Mouse (Mus musculus): ENCODE data around the gene Celf3. TPM values are rescaled to one million over a fixed set of nuclear protein-coding genes. Genes with fewer than 3 reads are reported as not detected.
A peak's percentile ranks its signal among the peaks of the same experiment; 100 is the strongest.

Celf3 gene
- polyA plus RNA-seq (2015; fragmentation: Nextera tagmentation; extraction: Ambion mirVana): 295 and 358 TPM in 2 replicates

DNA sequence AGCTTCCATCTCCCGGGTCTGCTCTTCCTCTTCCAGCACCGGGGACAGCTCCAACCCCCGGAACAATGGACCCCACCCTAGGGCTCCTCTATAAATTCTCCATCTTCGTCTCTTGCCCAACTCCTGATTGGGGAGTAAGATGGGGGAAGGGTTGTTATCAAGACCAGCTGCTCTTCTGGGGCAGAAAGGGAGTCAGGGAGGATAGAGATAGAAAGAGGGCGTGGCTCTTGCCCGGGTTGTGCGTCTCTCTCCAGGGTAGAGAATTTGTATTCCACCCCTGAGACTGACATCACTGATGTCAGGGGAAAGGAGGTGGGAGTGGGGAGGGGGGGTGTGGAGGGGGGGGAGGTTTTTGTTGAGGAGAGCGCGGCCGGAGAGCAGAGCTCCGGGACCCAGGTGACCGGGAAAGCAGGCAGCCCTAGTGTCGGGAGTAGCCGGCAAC, at the start of gene Celf3:
Celf3 (plus strand) TSS at position 315 of the 442 bp plus-strand sequence.
- Histone ChIP-seq H3K4me1 (replicated peaks; ENCODE audit: control insufficient read depth, insufficient read depth, low read length) (peaks cover 58% of the 10 kb centered on the region), H3K27me3 (replicated peaks; ENCODE audit: control insufficient read depth, insufficient read depth, low read length) (no peaks in the 10 kb centered on the region), H3K9ac (replicated peaks; ENCODE audit: low read depth, low read length) (peak within 1 kb of the TSS; percentile 97), H3K9me3 (ENCODE audit: control insufficient read depth, low read length) (no peaks in the 10 kb centered on the region), H3K27ac (ENCODE audit: low read length) (peak within 1 kb of the TSS; percentile 95), H3K4me2 (ENCODE audit: low read length) (peak within 1 kb of the TSS; percentile 89), H3K36me3 (ENCODE audit: control insufficient read depth, insufficient read depth) (peaks cover 10% of the 10 kb centered on the region), H3K4me3 (replicated peaks; ENCODE audit: low read length) (peak within 1 kb of the TSS; percentile 75)
- 0% methylated on average over 14 of the region's 14 CpGs for WGBS
- ATAC-seq: peak; percentile 94

- no peak for ATAC-seq
- Histone ChIP-seq H3K27ac (ENCODE audit: low read length) (no peak overlapping the region), H3K36me3 (ENCODE audit: control insufficient read depth, insufficient read depth) (peaks cover 21% of the 10 kb centered on the region), H3K4me1 (replicated peaks; ENCODE audit: control insufficient read depth, insufficient read depth, low read length) (no peaks in the 10 kb centered on the region), H3K27me3 (replicated peaks; ENCODE audit: control insufficient read depth, insufficient read depth, low read length) (no peaks in the 10 kb centered on the region), H3K4me3 (replicated peaks; ENCODE audit: low read length) (no peak overlapping the region), H3K9me3 (ENCODE audit: control insufficient read depth, low read length) (no peaks in the 10 kb centered on the region), H3K9ac (replicated peaks; ENCODE audit: low read depth, low read length) (no peak overlapping the region), H3K4me2 (ENCODE audit: low read length) (no peak overlapping the region)
- 89% methylated on average over 2 of the region's 2 CpGs for WGBS
Observed at GRCm38 (mm10) chr3:94430980-94431379, 47.1 kb upstream of the Celf3 start.

DNA sequence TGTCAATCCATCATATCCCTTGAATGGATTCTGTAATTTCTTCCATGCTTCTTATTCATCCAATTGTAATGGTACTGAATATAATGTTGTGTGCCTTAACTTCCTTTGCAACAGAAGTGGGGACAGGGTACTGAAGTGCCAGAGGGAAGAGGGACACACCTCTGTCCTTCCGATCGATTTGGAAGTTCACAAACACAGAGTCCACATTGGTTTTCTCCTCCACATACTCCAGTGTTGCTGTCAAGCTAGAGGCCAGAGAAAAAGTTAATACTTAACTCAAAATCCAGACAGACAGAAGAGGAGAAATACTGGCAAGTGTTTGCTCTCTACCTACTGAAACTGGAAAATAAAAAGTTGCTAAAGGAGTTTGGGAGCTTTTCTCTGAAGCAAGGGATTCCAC, 43.8 kb upstream of the Celf3 start:
- H3K4me3 ChIP-seq (replicated peaks; ENCODE audit: low read length): no peak overlapping the region
- no peaks in the 10 kb centered on the region for H3K4me1 ChIP-seq (replicated peaks; ENCODE audit: control insufficient read depth, insufficient read depth, low read length)
- H3K27ac ChIP-seq (ENCODE audit: low read length): no peak overlapping the region
- H3K4me2 ChIP-seq (ENCODE audit: low read length): no peak overlapping the region
- H3K36me3 ChIP-seq (ENCODE audit: control insufficient read depth, insufficient read depth): peaks cover 4% of the 10 kb centered on the region; the same call in 1 of the 2 replicates
- ATAC-seq: no peak
- no peak overlapping the region for H3K9ac ChIP-seq (replicated peaks; ENCODE audit: low read depth, low read length)
- H3K9me3 ChIP-seq (ENCODE audit: control insufficient read depth, low read length): no peaks in the 10 kb centered on the region
- WGBS: 93% methylated on average over 2 of the region's 2 CpGs
- H3K27me3 ChIP-seq (replicated peaks; ENCODE audit: control insufficient read depth, insufficient read depth, low read length): no peaks in the 10 kb centered on the region

GRCm38 (mm10) chr3:94436420-94436819, 41.7 kb upstream of the Celf3 start:
- H3K4me1 ChIP-seq (replicated peaks; ENCODE audit: control insufficient read depth, insufficient read depth, low read length): no peaks in the 10 kb centered on the region
- no peak overlapping the region for H3K27ac ChIP-seq (ENCODE audit: low read length)
- no peak overlapping the region for H3K4me3 ChIP-seq (replicated peaks; ENCODE audit: low read length)
- WGBS: 83% methylated on average over 9 of the region's 9 CpGs
- H3K36me3 ChIP-seq (ENCODE audit: control insufficient read depth, insufficient read depth): 0 out of 2 replicates have a peak, but pooled peaks cover 2% of the 10 kb centered on the region
- H3K9ac ChIP-seq (replicated peaks; ENCODE audit: low read depth, low read length): no peak overlapping the region
- ATAC-seq: no peak
- no peak overlapping the region for H3K4me2 ChIP-seq (ENCODE audit: low read length)
- no peaks in the 10 kb centered on the region; the same call in 1 of the 2 replicates for H3K27me3 ChIP-seq (replicated peaks; ENCODE audit: control insufficient read depth, insufficient read depth, low read length)
- no peaks in the 10 kb centered on the region for H3K9me3 ChIP-seq (ENCODE audit: control insufficient read depth, low read length)

DNA sequence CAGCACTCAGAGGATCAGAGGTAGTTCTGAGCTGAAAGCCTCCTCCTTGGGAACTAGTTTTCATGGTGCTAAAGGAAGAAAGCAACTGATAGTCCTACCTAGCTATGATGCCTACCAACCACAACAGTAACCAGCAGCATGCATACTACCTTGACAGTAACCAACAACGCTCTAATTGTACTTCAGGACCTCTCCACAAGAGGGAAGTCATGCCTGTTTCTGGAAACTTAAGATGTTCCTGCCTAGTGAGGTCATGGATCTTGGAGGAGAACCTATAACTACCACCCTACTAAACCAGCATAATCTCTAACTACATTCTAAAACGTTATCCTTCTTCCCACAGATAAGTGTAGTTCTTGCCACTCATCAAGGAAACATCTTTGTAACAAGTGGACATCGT, 36.9 kb upstream of the Celf3 start:
- H3K4me3 ChIP-seq (replicated peaks; ENCODE audit: low read length): no peak overlapping the region
- ATAC-seq: no peak
- no peak overlapping the region for H3K9ac ChIP-seq (replicated peaks; ENCODE audit: low read depth, low read length)
- peaks cover 5% of the 10 kb centered on the region for H3K4me1 ChIP-seq (replicated peaks; ENCODE audit: control insufficient read depth, insufficient read depth, low read length)
- H3K9me3 ChIP-seq (ENCODE audit: control insufficient read depth, low read length): no peaks in the 10 kb centered on the region
- H3K36me3 ChIP-seq (ENCODE audit: control insufficient read depth, insufficient read depth): peaks cover 9% of the 10 kb centered on the region
- H3K27ac ChIP-seq (ENCODE audit: low read length): no peak overlapping the region
- WGBS: 46% methylated on average over 3 of the region's 3 CpGs
- no peaks in the 10 kb centered on the region; the same call in 1 of the 2 replicates for H3K27me3 ChIP-seq (replicated peaks; ENCODE audit: control insufficient read depth, insufficient read depth, low read length)
- H3K4me2 ChIP-seq (ENCODE audit: low read length): no peak overlapping the region

DNA sequence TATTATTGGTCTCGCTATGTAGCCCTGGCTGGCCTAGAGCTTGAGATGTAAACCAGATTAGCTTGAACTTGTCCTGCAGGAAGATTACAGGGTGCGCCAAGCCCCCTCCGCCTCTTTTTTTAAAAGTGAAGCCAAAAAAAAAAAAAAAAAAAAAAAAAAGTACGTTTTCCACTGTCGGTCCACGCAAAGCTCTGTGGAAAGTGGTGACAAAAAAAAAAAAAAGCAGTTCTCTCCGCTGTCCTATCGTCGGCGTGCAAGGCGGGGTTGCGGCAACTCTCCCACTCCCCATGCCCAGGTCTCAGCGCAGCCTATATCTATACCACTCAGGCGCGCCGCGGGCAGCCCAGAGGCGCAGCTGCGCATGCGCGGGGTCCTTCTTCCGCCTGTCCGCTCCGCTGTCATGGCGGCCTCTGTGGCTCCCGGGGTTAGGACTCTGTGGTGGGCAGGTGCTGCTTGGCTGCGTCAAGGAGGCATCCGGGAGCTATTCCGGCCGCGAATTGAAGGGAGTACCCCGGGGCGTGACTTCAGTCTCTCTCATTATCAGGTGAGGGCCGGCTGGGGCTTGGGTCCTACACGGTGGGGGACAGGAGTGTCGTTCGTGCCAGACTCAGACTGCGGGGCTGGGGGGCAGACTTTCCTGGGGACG, 35.0 kb upstream of the Celf3 start, which contains the start of gene Mrpl9:
Mrpl9 (plus strand) TSS at position 368 of the 646 bp plus-strand sequence.
- peak within 1 kb of the TSS; percentile 95 for H3K9ac ChIP-seq (replicated peaks; ENCODE audit: low read depth, low read length)
- H3K4me2 ChIP-seq (ENCODE audit: low read length): peak within 1 kb of the TSS; percentile 95
- peaks cover 5% of the 10 kb centered on the region for H3K4me1 ChIP-seq (replicated peaks; ENCODE audit: control insufficient read depth, insufficient read depth, low read length)
- peak within 1 kb of the TSS; percentile 94 for H3K4me3 ChIP-seq (replicated peaks; ENCODE audit: low read length)
- peaks cover 24% of the 10 kb centered on the region for H3K36me3 ChIP-seq (ENCODE audit: control insufficient read depth, insufficient read depth)
- ATAC-seq: peak; percentile 98
- no peaks in the 10 kb centered on the region for H3K9me3 ChIP-seq (ENCODE audit: control insufficient read depth, low read length)
- H3K27me3 ChIP-seq (replicated peaks; ENCODE audit: control insufficient read depth, insufficient read depth, low read length): no peaks in the 10 kb centered on the region; the same call in 1 of the 2 replicates
- peak within 1 kb of the TSS; percentile 37 for H3K27ac ChIP-seq (ENCODE audit: low read length)
- under 1% methylated on average over 38 of the region's 39 CpGs for WGBS

DNA sequence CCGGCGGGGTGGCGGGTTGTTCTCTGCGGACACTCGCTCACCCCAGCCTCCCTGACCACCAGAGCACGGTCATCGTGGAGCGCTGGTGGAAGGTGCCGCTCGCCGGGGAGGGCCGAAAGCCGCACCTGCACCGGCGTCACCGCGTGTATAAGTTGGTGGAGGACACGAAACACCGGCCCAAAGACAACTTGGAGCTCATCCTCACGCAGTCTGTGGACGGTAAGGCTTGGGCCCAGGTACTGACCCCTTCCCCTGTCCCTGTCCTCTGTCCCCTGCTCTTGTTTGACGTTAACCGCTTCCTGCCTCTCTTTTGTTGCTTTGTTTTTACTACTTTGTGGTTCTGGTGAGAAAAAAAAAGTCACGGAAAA, 34.5 kb upstream of the Celf3 start, which contains the start of gene Oaz3:
Oaz3 (minus strand) TSS at position 319 of the 368 bp plus-strand sequence.
- peak; percentile 47 for ATAC-seq
- Histone ChIP-seq H3K27me3 (replicated peaks; ENCODE audit: control insufficient read depth, insufficient read depth, low read length) (no peaks in the 10 kb centered on the region; the same call in 1 of the 2 replicates), H3K4me2 (ENCODE audit: low read length) (peak within 1 kb of the TSS; percentile 95), H3K4me3 (replicated peaks; ENCODE audit: low read length) (peak within 1 kb of the TSS; percentile 94), H3K36me3 (ENCODE audit: control insufficient read depth, insufficient read depth) (peaks cover 27% of the 10 kb centered on the region), H3K4me1 (replicated peaks; ENCODE audit: control insufficient read depth, insufficient read depth, low read length) (peaks cover 5% of the 10 kb centered on the region), H3K9me3 (ENCODE audit: control insufficient read depth, low read length) (no peaks in the 10 kb centered on the region), H3K27ac (ENCODE audit: low read length) (peak within 1 kb of the TSS; percentile 37), H3K9ac (replicated peaks; ENCODE audit: low read depth, low read length) (peak within 1 kb of the TSS; percentile 95)
- 0% methylated on average over 24 of the region's 24 CpGs for WGBS

- Histone ChIP-seq H3K9me3 (ENCODE audit: control insufficient read depth, low read length) (no peaks in the 10 kb centered on the region), H3K27me3 (replicated peaks; ENCODE audit: control insufficient read depth, insufficient read depth, low read length) (no peaks in the 10 kb centered on the region), H3K4me3 (replicated peaks; ENCODE audit: low read length) (no peak overlapping the region), H3K9ac (replicated peaks; ENCODE audit: low read depth, low read length) (no peak overlapping the region), H3K27ac (ENCODE audit: low read length) (no peak overlapping the region), H3K4me2 (ENCODE audit: low read length) (no peak overlapping the region), H3K36me3 (ENCODE audit: control insufficient read depth, insufficient read depth) (peaks cover 30% of the 10 kb centered on the region), H3K4me1 (replicated peaks; ENCODE audit: control insufficient read depth, insufficient read depth, low read length) (peaks cover 1% of the 10 kb centered on the region)
- WGBS: 92% methylated on average over 2 of the region's 2 CpGs
- ATAC-seq: no peak
Observed at GRCm38 (mm10) chr3:94449377-94449776, 28.7 kb upstream of the Celf3 start.

- WGBS: under 1% methylated on average over 12 of the region's 12 CpGs
- Histone ChIP-seq H3K4me3 (replicated peaks; ENCODE audit: low read length) (peak overlapping the region; percentile 47), H3K27me3 (replicated peaks; ENCODE audit: control insufficient read depth, insufficient read depth, low read length) (no peaks in the 10 kb centered on the region), H3K36me3 (ENCODE audit: control insufficient read depth, insufficient read depth) (no peaks in the 10 kb centered on the region), H3K9me3 (ENCODE audit: control insufficient read depth, low read length) (no peaks in the 10 kb centered on the region), H3K4me2 (ENCODE audit: low read length) (peak overlapping the region; percentile 54), H3K4me1 (replicated peaks; ENCODE audit: control insufficient read depth, insufficient read depth, low read length) (peaks cover 4% of the 10 kb centered on the region; the same call in 1 of the 2 replicates), H3K27ac (ENCODE audit: low read length) (peak overlapping the region; percentile 30; the same call in 1 of the 2 replicates), H3K9ac (replicated peaks; ENCODE audit: low read depth, low read length) (peak overlapping the region; percentile 49; the same call in 1 of the 2 replicates)
- peak; percentile 92 for ATAC-seq
Observed at GRCm38 (mm10) chr3:94456529-94457000, 21.5 kb upstream of the Celf3 start.
